In the genomic region with DNA sequence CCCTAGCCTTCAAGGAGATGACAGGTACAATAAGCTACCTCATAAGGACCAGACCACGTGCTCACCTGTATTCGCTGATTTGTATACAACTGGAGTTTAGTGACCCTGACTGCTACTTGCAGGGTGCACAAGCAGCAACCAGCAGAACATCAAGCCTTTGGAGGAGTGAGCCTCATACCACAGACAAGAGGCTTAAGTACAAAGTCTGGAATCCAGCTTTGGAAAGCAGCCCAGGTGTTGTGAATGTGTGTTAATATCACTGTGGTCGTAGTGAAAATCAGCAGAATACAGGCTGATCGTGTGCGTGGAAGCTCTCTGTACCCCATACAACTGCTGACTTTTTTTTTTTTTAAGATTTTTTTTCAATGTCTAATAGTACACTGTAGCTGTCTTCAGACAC, we compare ENCODE assay signal across 21 mouse cellular contexts. TPM values are rescaled to one million over a fixed set of nuclear protein-coding genes. Genes with fewer than 3 reads are reported as not detected.
DNase-seq lines count a peak whose midpoint lies in the region; ATAC-seq and TF ChIP-seq lines count a peak whose summit lies in the region.
"Had no signal": no experiment of that assay in that cellular context is flagged by ENCODE, and none has a peak within 500 bp of the region (broad histone marks: within the 10 kb centered on the region; RNA-seq: fewer than 3 reads in every experiment).

No protein-coding gene starts in this region.

- TF ChIP-seq CTCF in lung, adult 2 months (IDR thresholded peaks at IDR 0.05; ENCODE audit: insufficient read depth, low read length): no peak
- TF ChIP-seq CTCF in lung, postnatal 0 days (IDR thresholded peaks at IDR 0.05): no peak

- DNase-seq in hindbrain, embryonic 14.5 days (ENCODE audit: low spot score): no peak
- peak; percentile 17 for DNase-seq in lung, adult 2 months
- no peak for DNase-seq in lung, postnatal 4 days
- DNase-seq in lung, postnatal 0 days (ENCODE audit: low spot score): peak; percentile 26
- no peak for DNase-seq in spleen, postnatal 10 days (ENCODE audit: low spot score in 2 of 2)
- DNase-seq in right cerebral cortex, adult 18-20 months: no peak
- DNase-seq: adrenal gland, postnatal 14 days; cerebellum, postnatal 10 days; gastrocnemius, postnatal 14 days; heart, adult 18-20 months; liver; midbrain, embryonic 14.5 days; thymus, postnatal 25 days had no signal

- ATAC-seq in hindbrain, embryonic 13.5 days (ENCODE audit: low FRiP score): no peak
- ATAC-seq in hindbrain, embryonic 14.5 days (ENCODE audit: low FRiP score): no peak
- peak; percentile 32 for ATAC-seq in lung, postnatal 0 days
- ATAC-seq: forebrain, embryonic 13.5 days had no signal

- WGBS in hindbrain, embryonic 13.5 days: 96% methylated on average over 5 of the region's 5 CpGs
- WGBS in hindbrain, embryonic 14.5 days: 95% methylated on average over 5 of the region's 5 CpGs
- 75% methylated on average over 5 of the region's 5 CpGs for WGBS in lung, adult 2 months
- 78% methylated on average over 5 of the region's 5 CpGs for WGBS in lung, postnatal 0 days

- H3K36me3 ChIP-seq in hindbrain, embryonic 13.5 days: peaks cover 3% of the 10 kb centered on the region; the same call in 1 of the 2 replicates
- H3K36me3 ChIP-seq in hindbrain, embryonic 14.5 days (replicated peaks; ENCODE audit: control insufficient read depth, insufficient read depth): no peaks in the 10 kb centered on the region; the same call in 1 of the 2 replicates
- H3K36me3 ChIP-seq in lung, postnatal 0 days (ENCODE audit: insufficient read depth, low read length): no peaks in the 10 kb centered on the region
- H3K36me3 ChIP-seq: heart, embryonic 15.5 days; neural tube, embryonic 13.5 days had no signal

- no peak overlapping the region for H3K4me2 ChIP-seq in hindbrain, embryonic 13.5 days
- no peak overlapping the region for H3K4me2 ChIP-seq in hindbrain, embryonic 14.5 days (replicated peaks)
- H3K4me2 ChIP-seq in lung, postnatal 0 days (replicated peaks; ENCODE audit: low read depth, low read length): no peak overlapping the region
- H3K4me2 ChIP-seq: embryonic facial prominence, embryonic 12.5 days; forebrain, embryonic 13.5 days; heart, embryonic 15.5 days; neural tube, embryonic 13.5 days had no signal

- TF ChIP-seq POLR2A in lung, adult 2 months (IDR thresholded peaks at IDR 0.05; ENCODE audit: borderline replicate concordance, extremely low read depth, low read depth, low read length): no peak

- 0 out of 2 replicates have a peak overlapping the region, but pooled peaks have one; percentile 19 for H3K27ac ChIP-seq in hindbrain, embryonic 13.5 days
- no peak overlapping the region for H3K27ac ChIP-seq in hindbrain, embryonic 14.5 days
- H3K27ac ChIP-seq in lung, postnatal 0 days (ENCODE audit: low read length): no peak overlapping the region
- H3K27ac ChIP-seq: embryonic facial prominence, embryonic 12.5 days; forebrain, embryonic 13.5 days; heart, embryonic 15.5 days; kidney, postnatal 0 days had no signal

- TF ChIP-seq EP300 in lung, postnatal 0 days (IDR thresholded peaks at IDR 0.05): no peak

- no peaks in the 10 kb centered on the region for H3K9me3 ChIP-seq in hindbrain, embryonic 13.5 days
- H3K9me3 ChIP-seq in hindbrain, embryonic 14.5 days (ENCODE audit: control insufficient read depth, low read length): no peaks in the 10 kb centered on the region
- no peaks in the 10 kb centered on the region for H3K9me3 ChIP-seq in lung, postnatal 0 days (ENCODE audit: low read length)
- H3K9me3 ChIP-seq: embryonic facial prominence, embryonic 12.5 days; forebrain, embryonic 13.5 days; G1E; heart, embryonic 15.5 days; neural tube, embryonic 13.5 days had no signal

- no peak overlapping the region for H3K9ac ChIP-seq in hindbrain, embryonic 13.5 days
- no peak overlapping the region for H3K9ac ChIP-seq in hindbrain, embryonic 14.5 days
- no peak overlapping the region for H3K9ac ChIP-seq in lung, postnatal 0 days (replicated peaks; ENCODE audit: low read depth)
- H3K9ac ChIP-seq: embryonic facial prominence, embryonic 12.5 days; forebrain, embryonic 13.5 days; heart, embryonic 15.5 days; neural tube, embryonic 13.5 days had no signal

- H3K27me3 ChIP-seq in hindbrain, embryonic 13.5 days: no peaks in the 10 kb centered on the region
- H3K27me3 ChIP-seq in hindbrain, embryonic 14.5 days (ENCODE audit: control insufficient read depth, insufficient read depth, low read length): no peaks in the 10 kb centered on the region
- H3K27me3 ChIP-seq in lung, postnatal 0 days (replicated peaks; ENCODE audit: insufficient read depth, low read length): no peaks in the 10 kb centered on the region
- H3K27me3 ChIP-seq: embryonic facial prominence, embryonic 12.5 days; forebrain, embryonic 13.5 days; heart, embryonic 15.5 days; neural tube, embryonic 13.5 days had no signal

- peaks cover 54% of the 10 kb centered on the region for H3K4me1 ChIP-seq in hindbrain, embryonic 13.5 days (replicated peaks)
- H3K4me1 ChIP-seq in hindbrain, embryonic 14.5 days (replicated peaks; ENCODE audit: control insufficient read depth, insufficient read depth, low read length): peaks cover 24% of the 10 kb centered on the region
- no peaks in the 10 kb centered on the region for H3K4me1 ChIP-seq in lung, adult 2 months (ENCODE audit: control insufficient read depth, insufficient read depth, low read length)
- H3K4me1 ChIP-seq in lung, postnatal 0 days (ENCODE audit: insufficient read depth, low read depth, low read length): no peaks in the 10 kb centered on the region

- H3K4me3 ChIP-seq in hindbrain, embryonic 13.5 days: no peak overlapping the region
- H3K4me3 ChIP-seq in hindbrain, embryonic 14.5 days (replicated peaks; ENCODE audit: low read length): no peak overlapping the region
- no peak overlapping the region for H3K4me3 ChIP-seq in lung, adult 2 months (replicated peaks; ENCODE audit: extremely low read depth, low read depth, low read length)
- H3K4me3 ChIP-seq in lung, postnatal 0 days (ENCODE audit: low read depth, low read length): no peak overlapping the region
- H3K4me3 ChIP-seq: embryonic facial prominence, embryonic 12.5 days; erythroblast, embryonic 14.5 days; forebrain, embryonic 13.5 days; heart, embryonic 15.5 days; neural tube, embryonic 13.5 days had no signal

RNA-seq across cellular contexts. Expression of gene Dmap1, which starts 22.1 kb away (rescaled TPM):
- 74.9 and 76.6 TPM in 2 replicates for polyA plus RNA-seq in hindbrain, embryonic 13.5 days (2015; fragmentation: Nextera tagmentation; extraction: Ambion mirVana)
- 82.0 and 85.4 TPM in 2 replicates for polyA plus RNA-seq in hindbrain, embryonic 14.5 days (2014; fragmentation: Nextera tagmentation; extraction: Ambion mirVana)
- polyA plus RNA-seq in lung, adult 2 months (2012; rRNA removed): 18.8 and 23.5 TPM in 2 replicates
- 37.0 and 37.8 TPM in 2 replicates for polyA plus RNA-seq in lung, postnatal 0 days (2015; fragmentation: Nextera tagmentation; extraction: Ambion mirVana)

Comparison
In these comparisons a context has a peak if more than half of its experiments do, and no peak if none do; other contexts are left out.
1. DNase-seq: peak in lung, adult 2 months (single experiment) and lung, postnatal 0 days (single experiment); none in hindbrain, embryonic 14.5 days (single experiment), lung, postnatal 4 days (0 of 2), spleen, postnatal 10 days (0 of 2) and right cerebral cortex, adult 18-20 months (single experiment).